Mouse (Mus musculus) liver, embryonic 16.5 days (tissue): ENCODE measurements at regions not wholly inside any gene's neighbourhood (a gene's known extent, or its start where the extent isn't known, plus 50 kb on each side); places are given as distances from the start of the nearest gene placed in this dataset.

Source experiments
- ATAC-seq: fragments of 200-750 bp; cut with Nextera tagmentation; 2 replicates; pipeline ENCODE4 v1.8.0; 2017; ENCODE audit warnings: low read depth, mild to moderate bottlenecking, moderate number of reproducible peaks, moderate library complexity
- H3K27ac ChIP-seq: fragments of 300-500 bp; sonication (generic); 2 replicates; pipeline ENCODE4 v1.5.1; 2014; ENCODE audit warnings: mild to moderate bottlenecking, low read length
- H3K27me3 ChIP-seq: fragments of 300-500 bp; sonication (generic); 2 replicates; pipeline ENCODE4 v1.6.1; 2014; ENCODE audit warnings: low read depth, low read length, mixed read lengths; ENCODE audit not compliant: control insufficient read depth, insufficient read depth
- H3K36me3 ChIP-seq: fragments of 300-500 bp; sonication (generic); 2 replicates; pipeline ENCODE4 v1.6.1; 2014; ENCODE audit warnings: mild to moderate bottlenecking; ENCODE audit not compliant: control insufficient read depth, insufficient read depth
- H3K4me1 ChIP-seq: fragments of 300-500 bp; sonication (generic); 2 replicates; pipeline ENCODE4 v1.6.1; 2014; ENCODE audit warnings: low read depth, low read length, mixed read lengths; ENCODE audit not compliant: control insufficient read depth
- H3K4me2 ChIP-seq: fragments of 300-500 bp; sonication (generic); 2 replicates; pipeline ENCODE4 v1.6.1; 2014; ENCODE audit warnings: low read depth, low read length, mixed read lengths
- H3K4me3 ChIP-seq: fragments of 300-500 bp; sonication (generic); 2 replicates; pipeline ENCODE4 v1.5.1; 2014; ENCODE audit warnings: low read depth, mild to moderate bottlenecking, low read length
- H3K9ac ChIP-seq: fragments of 300-500 bp; sonication (generic); 2 replicates; pipeline ENCODE4 v1.6.1; 2014; ENCODE audit warnings: low read depth, low read length
- H3K9me3 ChIP-seq: fragments of 300-500 bp; sonication (generic); replicated peaks from 2 replicates; pipeline ENCODE4 v1.6.1; 2016; ENCODE audit warnings: low read length; ENCODE audit not compliant: control insufficient read depth
- WGBS: fragments of 180-500 bp; shearing (Covaris S2); extraction: QIAGEN DNeasy Blood & Tissue Kit; methylation state at CpG from one replicate; pipeline ENCODE4 v1.1.7; 2014; ENCODE audit not compliant: insufficient replicate concordance; 5-methylcytosine and 5-hydroxymethylcytosine counted together

DNA sequence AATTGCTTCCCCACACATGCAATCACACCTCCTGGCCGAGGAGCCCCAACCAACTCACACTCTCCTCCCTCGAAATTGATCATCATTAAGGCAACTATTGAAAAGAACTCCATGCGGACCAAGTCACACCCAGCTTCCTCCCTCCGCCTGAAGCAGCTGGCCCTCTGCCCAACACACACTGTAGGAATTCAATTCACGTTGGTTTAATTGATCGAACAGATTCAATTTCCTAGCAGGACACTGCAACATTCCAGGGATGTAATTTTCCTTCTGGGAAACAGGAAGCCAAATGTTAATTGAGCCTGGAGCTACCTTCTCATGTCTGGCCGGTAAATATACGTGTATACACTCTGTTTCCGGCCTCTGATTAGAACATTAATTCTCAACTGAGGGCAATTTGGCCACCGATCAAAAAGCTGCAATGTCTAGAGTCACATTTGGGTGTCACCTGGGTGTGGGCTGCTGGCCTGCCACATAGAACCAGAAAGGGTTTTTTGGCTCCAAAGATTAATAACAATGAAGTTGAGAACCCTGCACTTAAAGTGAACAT, 500.7 kb upstream of the Tmem132c start:
- no peak overlapping the region for H3K27ac ChIP-seq
- H3K4me1 ChIP-seq: no peaks in the 10 kb centered on the region
- no peaks in the 10 kb centered on the region for H3K9me3 ChIP-seq
- no peaks in the 10 kb centered on the region for H3K36me3 ChIP-seq
- H3K4me3 ChIP-seq: no peak overlapping the region
- no peak for ATAC-seq
- H3K9ac ChIP-seq: no peak overlapping the region
- no peaks in the 10 kb centered on the region for H3K27me3 ChIP-seq
- 54% methylated on average over 10 of the region's 10 CpGs for WGBS
- no peak overlapping the region for H3K4me2 ChIP-seq

DNA sequence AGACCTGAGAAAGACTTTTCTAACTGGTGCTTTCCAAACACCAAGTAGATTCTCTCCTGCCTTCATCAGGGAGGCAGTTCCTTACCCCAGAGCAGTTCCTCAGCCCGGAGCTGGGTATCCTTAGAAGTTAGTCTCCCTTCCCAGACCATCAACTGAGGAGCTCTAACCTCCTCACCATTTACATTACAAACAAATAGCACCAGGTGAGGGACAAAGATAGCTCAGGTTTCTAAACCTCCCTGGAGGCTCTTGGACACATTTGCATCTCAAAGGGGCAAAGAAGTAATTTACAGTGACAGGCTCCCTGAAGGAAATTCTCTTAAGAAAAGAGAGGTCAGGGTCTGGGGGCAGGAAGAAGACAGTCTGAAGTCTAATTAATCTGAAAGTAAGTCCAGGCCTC, 486.5 kb upstream of the Tmem132c start:
- WGBS: 28% methylated on average over 1 of the region's 1 CpGs
- Histone ChIP-seq H3K9me3 (no peaks in the 10 kb centered on the region), H3K36me3 (no peaks in the 10 kb centered on the region), H3K4me1 (no peaks in the 10 kb centered on the region), H3K27me3 (no peaks in the 10 kb centered on the region), H3K27ac (no peak overlapping the region), H3K4me2 (no peak overlapping the region), H3K9ac (no peak overlapping the region), H3K4me3 (no peak overlapping the region)
- no peak for ATAC-seq

DNA sequence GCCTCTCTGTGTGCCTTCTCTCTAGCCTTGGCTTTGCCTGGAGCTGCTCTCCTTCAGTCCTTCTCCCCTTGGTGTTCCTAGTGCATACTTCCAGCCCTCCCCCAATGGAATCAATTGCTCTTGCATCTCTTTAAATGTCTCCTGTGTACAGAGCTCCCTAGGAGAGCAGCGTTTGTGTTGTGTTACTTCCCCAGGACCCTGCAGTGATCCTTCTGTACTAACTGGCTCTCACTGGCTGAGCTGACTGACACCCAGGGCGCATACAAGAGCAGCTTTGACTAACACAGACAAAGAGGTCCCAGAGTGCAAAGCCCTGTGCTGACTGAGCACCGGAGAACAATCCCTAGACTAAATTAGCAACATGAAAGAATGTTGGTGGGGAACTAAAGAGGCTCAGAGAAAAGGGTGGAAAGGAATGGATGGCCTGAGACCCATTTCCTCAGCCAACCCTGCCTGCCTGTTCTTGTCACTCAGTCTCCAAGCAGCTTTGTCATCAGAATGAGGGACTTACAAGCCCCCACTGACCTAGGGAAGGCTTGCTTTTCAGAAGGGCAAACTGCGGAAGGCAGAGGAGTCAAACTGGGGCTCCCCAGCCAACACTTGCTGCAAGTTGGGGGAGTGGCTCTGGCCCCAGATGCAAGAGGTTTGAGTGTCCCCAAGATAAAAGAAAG, 476.4 kb upstream of the Tmem132c start:
- no peaks in the 10 kb centered on the region for H3K4me1 ChIP-seq
- H3K27me3 ChIP-seq: no peaks in the 10 kb centered on the region
- no peak overlapping the region for H3K4me3 ChIP-seq
- H3K9ac ChIP-seq: no peak overlapping the region
- WGBS: 18% methylated on average over 4 of the region's 4 CpGs
- H3K4me2 ChIP-seq: no peak overlapping the region
- no peak overlapping the region for H3K27ac ChIP-seq
- no peaks in the 10 kb centered on the region for H3K36me3 ChIP-seq
- no peak for ATAC-seq
- 0 out of 2 replicates have a peak, but pooled peaks cover 2% of the 10 kb centered on the region for H3K9me3 ChIP-seq

DNA sequence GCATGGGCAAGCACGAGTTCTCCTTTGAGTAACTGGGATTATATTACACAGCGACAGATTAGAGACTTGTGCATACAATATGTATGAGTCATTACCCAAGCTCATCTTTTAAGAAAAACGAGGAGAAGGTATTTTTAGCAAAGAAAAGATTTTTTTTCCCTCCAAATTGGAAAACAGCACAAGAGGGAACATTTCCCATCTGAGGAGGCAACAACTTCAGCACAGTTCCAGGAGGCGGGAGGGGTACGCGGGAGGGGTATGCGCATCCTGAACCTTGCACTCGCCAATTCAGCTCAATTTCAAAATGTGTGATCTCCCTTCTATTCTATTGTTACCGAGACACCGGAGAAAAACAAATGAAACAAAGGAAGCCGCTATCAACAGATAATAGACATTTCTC, 472.6 kb upstream of the Tmem132c start:
- Histone ChIP-seq H3K9me3 (no peaks in the 10 kb centered on the region), H3K36me3 (no peaks in the 10 kb centered on the region), H3K4me1 (no peaks in the 10 kb centered on the region), H3K27me3 (no peaks in the 10 kb centered on the region), H3K27ac (no peak overlapping the region), H3K4me3 (no peak overlapping the region), H3K9ac (no peak overlapping the region), H3K4me2 (no peak overlapping the region)
- ATAC-seq: no peak
- WGBS: 31% methylated on average over 11 of the region's 11 CpGs

DNA sequence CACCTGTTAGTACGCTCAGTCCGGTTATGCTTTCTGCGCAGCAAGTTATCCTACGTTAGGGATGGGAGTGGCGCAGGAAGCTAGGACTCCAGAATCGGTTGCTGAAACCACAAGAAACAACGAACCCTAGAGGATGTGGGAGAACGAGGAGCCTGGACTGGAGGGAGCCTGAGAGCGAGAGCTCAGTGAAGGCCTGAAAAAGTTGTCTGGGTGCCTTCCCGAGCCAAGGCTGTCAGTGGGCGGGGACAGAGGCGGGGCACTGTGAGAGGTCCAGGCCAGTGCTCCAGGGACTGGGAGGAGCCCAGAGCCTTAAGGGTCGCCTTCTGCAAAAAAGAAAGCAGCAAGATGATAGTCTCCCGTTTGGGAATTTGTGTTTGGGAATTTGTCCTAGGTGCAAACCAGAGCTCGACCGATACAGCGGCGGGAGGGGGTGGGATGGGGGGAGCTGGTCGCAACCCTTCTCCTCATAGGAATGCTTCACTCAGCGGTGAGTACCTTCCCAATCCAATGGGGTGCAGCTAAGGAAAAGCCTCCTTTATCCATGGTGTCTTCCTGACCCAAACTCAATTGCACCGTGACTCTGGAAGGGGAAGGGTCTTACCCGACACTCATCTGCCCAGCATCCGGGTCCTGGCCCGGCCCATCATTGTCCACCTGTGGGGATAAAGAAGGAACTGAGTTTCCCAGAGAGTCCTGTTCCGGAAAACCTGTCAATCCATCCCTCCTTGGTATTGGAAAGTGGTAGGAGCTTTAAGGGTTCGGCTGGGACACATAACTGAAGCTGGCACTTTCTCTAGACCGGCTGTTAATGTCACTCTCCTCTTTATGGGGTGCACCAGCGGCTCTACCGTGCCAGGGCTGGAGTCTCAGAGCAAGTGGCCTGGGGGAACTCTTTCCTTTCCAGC, 453.6 kb upstream of the Tmem132c start:
- H3K9ac ChIP-seq: no peak overlapping the region
- H3K9me3 ChIP-seq: no peaks in the 10 kb centered on the region
- H3K27ac ChIP-seq: no peak overlapping the region
- no peak for ATAC-seq
- WGBS: 7% methylated on average over 29 of the region's 29 CpGs
- peak overlapping the region; percentile 20; the same call in 1 of the 2 replicates for H3K4me2 ChIP-seq
- 0 out of 2 replicates have a peak overlapping the region, but pooled peaks have one; percentile 11 for H3K4me3 ChIP-seq
- H3K36me3 ChIP-seq: no peaks in the 10 kb centered on the region
- no peaks in the 10 kb centered on the region for H3K4me1 ChIP-seq
- H3K27me3 ChIP-seq: no peaks in the 10 kb centered on the region

DNA sequence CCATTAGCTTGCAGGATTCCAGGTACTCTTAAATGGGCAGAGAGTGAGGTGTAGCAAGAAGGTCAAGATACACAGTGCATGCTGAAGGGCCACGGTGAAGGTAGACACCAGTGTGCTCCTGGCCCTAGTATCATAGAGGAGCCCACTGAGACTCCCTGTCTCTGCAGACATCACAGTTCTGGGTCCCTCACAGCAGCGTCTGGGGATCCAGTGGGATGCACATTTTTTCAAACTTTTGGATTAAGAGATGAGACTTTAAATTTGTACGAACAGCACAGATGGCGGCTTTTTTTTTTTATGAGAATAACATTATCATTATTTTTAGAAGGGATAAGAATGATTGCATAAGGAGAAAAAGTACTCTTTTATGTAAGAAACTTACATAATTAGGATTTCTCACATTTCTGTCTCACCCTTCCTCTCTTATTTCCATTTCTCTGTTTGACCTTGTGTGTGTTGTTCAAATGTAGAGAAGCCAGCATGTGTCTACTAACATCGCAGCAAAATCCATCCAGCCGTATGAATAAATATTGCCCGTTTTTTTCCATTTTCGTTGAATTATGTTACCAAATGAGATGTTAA, 441.8 kb upstream of the Tmem132c start:
- Histone ChIP-seq H3K27ac (no peak overlapping the region), H3K4me1 (no peaks in the 10 kb centered on the region), H3K4me2 (no peak overlapping the region), H3K9ac (no peak overlapping the region), H3K4me3 (no peak overlapping the region), H3K9me3 (no peaks in the 10 kb centered on the region), H3K36me3 (no peaks in the 10 kb centered on the region), H3K27me3 (no peaks in the 10 kb centered on the region)
- 73% methylated on average over 8 of the region's 8 CpGs for WGBS
- ATAC-seq: no peak

DNA sequence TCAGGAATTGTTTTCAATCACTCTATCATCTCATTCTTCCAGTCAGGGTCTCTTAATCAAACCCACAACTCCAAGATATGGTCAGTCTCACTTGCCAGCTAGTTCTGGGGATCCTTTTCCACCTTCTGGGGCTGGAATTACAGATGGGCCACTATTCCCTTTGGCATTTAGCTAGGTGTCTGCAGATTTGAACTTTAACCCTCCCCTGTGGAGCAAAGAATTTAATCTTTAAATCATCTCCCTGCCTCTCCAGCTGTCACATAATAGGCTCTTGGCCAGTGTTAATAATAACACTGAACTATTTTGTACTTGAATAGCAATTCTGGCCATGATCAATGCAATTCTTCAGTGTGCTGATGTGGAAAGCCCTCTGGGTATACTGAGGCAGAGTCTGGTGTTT, 435.0 kb upstream of the Tmem132c start:
- no peak overlapping the region for H3K4me2 ChIP-seq
- H3K9ac ChIP-seq: no peak overlapping the region
- no peak for ATAC-seq
- no peaks in the 10 kb centered on the region for H3K9me3 ChIP-seq
- H3K4me1 ChIP-seq: no peaks in the 10 kb centered on the region
- no peaks in the 10 kb centered on the region for H3K27me3 ChIP-seq
- H3K36me3 ChIP-seq: no peaks in the 10 kb centered on the region
- H3K4me3 ChIP-seq: no peak overlapping the region
- H3K27ac ChIP-seq: no peak overlapping the region

DNA sequence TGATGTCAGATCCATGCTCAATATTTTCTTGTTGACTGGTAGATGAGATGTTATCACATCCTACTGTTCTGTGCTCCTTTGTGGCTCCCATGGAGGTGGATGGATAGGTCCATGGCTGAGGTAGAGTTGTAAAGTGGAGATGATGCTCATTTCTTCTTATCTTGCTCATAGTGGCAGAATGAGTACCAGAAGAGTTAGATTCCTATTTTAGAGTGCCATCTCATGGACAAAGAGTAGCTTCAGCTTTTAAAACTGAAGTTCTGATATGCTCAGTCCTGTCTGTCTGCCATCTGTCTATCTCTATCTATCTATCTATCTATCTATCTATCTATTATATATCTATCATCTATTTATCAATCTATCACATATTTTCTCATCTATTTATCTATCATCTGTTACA, 425.5 kb upstream of the Tmem132c start:
- H3K4me2 ChIP-seq: no peak overlapping the region
- no peak for ATAC-seq
- H3K9ac ChIP-seq: no peak overlapping the region
- no peaks in the 10 kb centered on the region for H3K9me3 ChIP-seq
- no peaks in the 10 kb centered on the region for H3K4me1 ChIP-seq
- no peaks in the 10 kb centered on the region for H3K27me3 ChIP-seq
- H3K36me3 ChIP-seq: no peaks in the 10 kb centered on the region
- H3K27ac ChIP-seq: no peak overlapping the region
- no peak overlapping the region for H3K4me3 ChIP-seq

DNA sequence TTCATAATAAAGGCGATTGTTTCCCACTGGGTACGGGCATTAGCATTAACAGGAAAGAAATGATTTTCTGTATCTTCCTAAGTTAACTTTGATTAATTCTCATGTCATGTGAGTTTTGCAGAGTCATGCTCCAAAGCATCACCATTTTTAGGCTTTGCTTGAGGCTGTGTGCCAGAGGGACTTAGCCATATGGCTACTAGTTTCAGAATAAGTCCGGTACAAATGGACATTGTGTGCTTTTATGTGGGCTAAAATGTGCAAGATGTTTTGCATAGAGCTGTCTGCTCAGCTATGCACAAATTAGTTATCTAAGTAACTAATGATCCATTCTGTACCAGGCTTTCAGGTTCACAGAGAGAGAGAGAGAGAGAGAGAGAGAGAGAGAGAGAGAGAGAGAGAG, 406.2 kb upstream of the Tmem132c start:
- WGBS: 71% methylated on average over 3 of the region's 3 CpGs
- H3K4me1 ChIP-seq: no peaks in the 10 kb centered on the region
- no peaks in the 10 kb centered on the region for H3K36me3 ChIP-seq
- no peak overlapping the region for H3K4me3 ChIP-seq
- H3K27ac ChIP-seq: no peak overlapping the region
- H3K27me3 ChIP-seq: no peaks in the 10 kb centered on the region
- no peak for ATAC-seq
- H3K9ac ChIP-seq: no peak overlapping the region
- no peaks in the 10 kb centered on the region for H3K9me3 ChIP-seq
- H3K4me2 ChIP-seq: no peak overlapping the region
